Mouse (Mus musculus) T-helper 17 cell (primary cell): Measurements from ENCODE around the gene Snrnp35.

ENCODE experiments used
- in situ Hi-C, 2 experiments: fragments of 300-600 bp; cut with MboI, MseI; formaldehyde crosslinking; loops; 1 replicate in 1 of 2; 2 replicates in 1 of 2; pipeline ENCODE4 v1.15.1; 2025; ENCODE audit warnings: high pct_unique_total_duplicates in 2 of 2

Gene Snrnp35

GRCm38 (mm10) chr5:124462297-124463025 is 20.5 kb upstream of the Snrnp35 start:
- in situ Hi-C loops, result no loop called here

GRCm38 (mm10) chr5:124463462-124463861 is 19.5 kb upstream of the Snrnp35 start:
- in situ Hi-C loops, result no loop called here

- in situ Hi-C loops, result no loop called here
Observed at GRCm38 (mm10) chr5:124464905-124465304, 18.0 kb upstream of the Snrnp35 start.

GRCm38 (mm10) chr5:124467766-124468165 is 15.2 kb upstream of the Snrnp35 start:
- in situ Hi-C loops, result no loop called here

GRCm38 (mm10) chr5:124468365-124468764 is 14.6 kb upstream of the Snrnp35 start:
- in situ Hi-C loops, result no loop called here

- in situ Hi-C loops, result no loop called here
Observed at GRCm38 (mm10) chr5:124469486-124469885, 13.4 kb upstream of the Snrnp35 start.

- in situ Hi-C loops, result loop anchor here in 1 of 2 experiments (5.0 kb wide), 1 partner anchor 33 kb away; the partner anchor contains the start of gene Kmt5a
Observed at GRCm38 (mm10) chr5:124470591-124471171, 12.3 kb upstream of the Snrnp35 start.

GRCm38 (mm10) chr5:124478873-124479204 is 4.1 kb upstream of the Snrnp35 start:
- in situ Hi-C loops, result no loop called here

GRCm38 (mm10) chr5:124480119-124480518 is 2.8 kb upstream of the Snrnp35 start:
- in situ Hi-C loops, result no loop called here

- in situ Hi-C loops, result no loop called here
Observed at GRCm38 (mm10) chr5:124481714-124482113, 1.2 kb upstream of the Snrnp35 start.

- in situ Hi-C loops, result no loop called here
Observed at GRCm38 (mm10) chr5:124482436-124482965, 433 bp upstream of the Snrnp35 start.

GRCm38 (mm10) chr5:124483655-124484396 is 892 bp downstream of the Snrnp35 start:
- in situ Hi-C loops, result no loop called here

GRCm38 (mm10) chr5:124485654-124486053 is 2.7 kb downstream of the Snrnp35 start:
- in situ Hi-C loops, result no loop called here

GRCm38 (mm10) chr5:124488885-124489284 is 6.0 kb downstream of the Snrnp35 start:
- in situ Hi-C loops, result no loop called here

GRCm38 (mm10) chr5:124491732-124492131 is 8.8 kb downstream of the Snrnp35 start:
- in situ Hi-C loops, result no loop called here

- in situ Hi-C loops, result no loop called here
Observed at GRCm38 (mm10) chr5:124492618-124493017, 9.7 kb downstream of the Snrnp35 start.

GRCm38 (mm10) chr5:124493455-124493854 is 10.5 kb downstream of the Snrnp35 start:
- in situ Hi-C loops, result no loop called here

GRCm38 (mm10) chr5:124495547-124495946 is 12.6 kb downstream of the Snrnp35 start:
- in situ Hi-C loops, result loop anchor here in 1 of 2 experiments (5.0 kb wide), 1 partner anchor 42 kb away; no protein-coding TSS in a partner anchor

GRCm38 (mm10) chr5:124496614-124497514 is 13.9 kb downstream of the Snrnp35 start:
- in situ Hi-C loops, result loop anchor here in 1 of 2 experiments (5.0 kb wide), 1 partner anchor 40 kb away; no protein-coding TSS in a partner anchor

- in situ Hi-C loops, result loop anchor here in 1 of 2 experiments (5.0 kb wide), 1 partner anchor 39 kb away; no protein-coding TSS in a partner anchor
Observed at GRCm38 (mm10) chr5:124498221-124498876, 15.4 kb downstream of the Snrnp35 start.
